Mouse (Mus musculus) erythroblast, embryonic 14.5 days (primary cell): Measurements from ENCODE around the gene Olfr588-ps1. TPM values are rescaled to one million over a fixed set of nuclear protein-coding genes. Genes with fewer than 3 reads are reported as not detected.
"Not testable (repeated sequence)": the region's sequence is repeated elsewhere in the genome, so short reads cannot be mapped to it uniquely, and the experiment has no call there.

Source experiments
- H3K27me3 ChIP-seq: 2 replicates; pipeline ENCODE4 v1.6.1; 2012; ENCODE audit warnings: inconsistent platforms; ENCODE audit not compliant: control insufficient read depth
- H3K36me3 ChIP-seq: 2 replicates; pipeline ENCODE4 v1.6.1; 2012; ENCODE audit warnings: mild to moderate bottlenecking, inconsistent platforms; ENCODE audit not compliant: control insufficient read depth
- H3K4me1 ChIP-seq: 2 replicates; pipeline ENCODE4 v1.6.1; 2012; ENCODE audit warnings: inconsistent platforms; ENCODE audit not compliant: control insufficient read depth
- H3K4me3 ChIP-seq: replicated peaks from 2 replicates; pipeline ENCODE3; 2012; ENCODE audit warnings: moderate library complexity, mild to moderate bottlenecking, inconsistent platforms
- H3K9me3 ChIP-seq: 2 replicates; pipeline ENCODE4 v1.6.1; 2012; ENCODE audit warnings: low read length, inconsistent platforms, mixed read lengths; ENCODE audit not compliant: control insufficient read depth
- GATA1 ChIP-seq: IDR thresholded peaks from 2 replicates; pipeline ENCODE4 v1.6.1; 2012; ENCODE audit warnings: low read length, inconsistent platforms, mixed read lengths
- TAL1 ChIP-seq: IDR thresholded peaks from 3 replicates; pipeline ENCODE4 v1.6.1; 2012; ENCODE audit warnings: low read length, inconsistent platforms, mixed read lengths
- polyA plus RNA-seq: library from polyadenylated mRNA; stranded (reverse); fragments of >175 nt; gene quantifications from 2 replicates; pipeline ENCODE4 v1.2.3, GENCODE M21; 2012

Olfr588-ps1 gene
- polyA plus RNA-seq = not detected in 2 replicates

GRCm38 (mm10) chr7:103140579-103140978, at the start of gene Olfr588-ps1:
Gene Olfr588-ps1 (plus strand): TSS chr7:103140879.
- Histone ChIP-seq H3K9me3 (peaks cover 6% of the 10 kb centered on the region; the same call in 1 of the 2 replicates), H3K36me3 (no peaks in the 10 kb centered on the region), H3K27me3 (no peaks in the 10 kb centered on the region), H3K4me3 (no peak within 1 kb of the TSS), H3K4me1 (no peaks in the 10 kb centered on the region)
- TF ChIP-seq TAL1 = no peak
- TF ChIP-seq GATA1 = no peak

- TF ChIP-seq TAL1 = no peak
- TF ChIP-seq GATA1 = no peak
- Histone ChIP-seq H3K4me1 (no peaks in the 10 kb centered on the region), H3K9me3 (no peaks in the 10 kb centered on the region), H3K4me3 (no peak within 1 kb of the TSS), H3K36me3 (no peaks in the 10 kb centered on the region), H3K27me3 (no peaks in the 10 kb centered on the region)
Measured at GRCm38 (mm10) chr7:103097420-103097819, 43.3 kb upstream of the Olfr588-ps1 start, which contains the start of gene Olfr585. Gene Olfr585 (plus strand): TSS chr7:103097720.

GRCm38 (mm10) chr7:103119406-103119805, 21.3 kb upstream of the Olfr588-ps1 start:
- H3K9me3 ChIP-seq = no peaks in the 10 kb centered on the region
- no peaks in the 10 kb centered on the region for H3K36me3 ChIP-seq
- H3K4me1 ChIP-seq = no peaks in the 10 kb centered on the region
- no peak for TF ChIP-seq GATA1
- TF ChIP-seq TAL1 = no peak
- no peaks in the 10 kb centered on the region for H3K27me3 ChIP-seq
- no peak overlapping the region for H3K4me3 ChIP-seq

GRCm38 (mm10) chr7:103125538-103125937, 15.1 kb upstream of the Olfr588-ps1 start, which contains the start of gene Olfr586:
Gene Olfr586 (minus strand): TSS chr7:103125638.
- Histone ChIP-seq H3K4me3 (no peak within 1 kb of the TSS), H3K4me1 (no peaks in the 10 kb centered on the region), H3K9me3 (no peaks in the 10 kb centered on the region), H3K27me3 (no peaks in the 10 kb centered on the region), H3K36me3 (no peaks in the 10 kb centered on the region)
- TF ChIP-seq TAL1 (no peak), GATA1 (no peak)

GRCm38 (mm10) chr7:103156256-103156655, 15.6 kb downstream of the Olfr588-ps1 start, which contains the start of gene Olfr589:
Gene Olfr589 (minus strand): TSS chr7:103156356.
- Histone ChIP-seq H3K4me3 (no peak within 1 kb of the TSS), H3K36me3 (no peaks in the 10 kb centered on the region), H3K27me3 (no peaks in the 10 kb centered on the region), H3K4me1 (no peaks in the 10 kb centered on the region), H3K9me3 (no peaks in the 10 kb centered on the region)
- TF ChIP-seq GATA1 (no peak), TAL1 (no peak)

GRCm38 (mm10) chr7:103169697-103170096, 29.0 kb downstream of the Olfr588-ps1 start:
- no peaks in the 10 kb centered on the region for H3K36me3 ChIP-seq
- TF ChIP-seq GATA1 (no peak), TAL1 (no peak)

GRCm38 (mm10) chr7:103178240-103178639, 37.6 kb downstream of the Olfr588-ps1 start, which contains the start of gene Olfr591:
Gene Olfr591 (minus strand): TSS chr7:103178340.
- H3K9me3 ChIP-seq = no peaks in the 10 kb centered on the region; the same call in 1 of the 2 replicates
- H3K4me3 ChIP-seq = no peak within 1 kb of the TSS
- TF ChIP-seq TAL1 (no peak), GATA1 (no peak)
- no peaks in the 10 kb centered on the region for H3K27me3 ChIP-seq
- no peaks in the 10 kb centered on the region for H3K4me1 ChIP-seq
- no peaks in the 10 kb centered on the region for H3K36me3 ChIP-seq

More at GRCm38 (mm10) chr7:103169697-103170096, 29.0 kb downstream of the Olfr588-ps1 start:
- no peaks in the 10 kb centered on the region for H3K4me1 ChIP-seq
- no peaks in the 10 kb centered on the region for H3K27me3 ChIP-seq
- H3K9me3 ChIP-seq = no peaks in the 10 kb centered on the region
- no peak overlapping the region for H3K4me3 ChIP-seq

GRCm38 (mm10) chr7:103184503-103184902, 43.8 kb downstream of the Olfr588-ps1 start, which contains the start of gene Olfr592:
Gene Olfr592 (plus strand): TSS chr7:103184803.
- H3K9me3 ChIP-seq, H3K27me3 ChIP-seq, H3K36me3 ChIP-seq, H3K4me1 ChIP-seq, H3K4me3 ChIP-seq: not testable (repeated sequence)

Other genes starting within 250 kb of the Olfr588-ps1 start
- not detected in 2 replicates for gene Olfr569, start 250.0 kb upstream of the Olfr588-ps1 start, polyA plus RNA-seq
- not detected in 2 replicates for gene Olfr570, start 246.3 kb upstream of the Olfr588-ps1 start, polyA plus RNA-seq
- not detected in 2 replicates for gene Olfr571, start 223.3 kb upstream of the Olfr588-ps1 start, polyA plus RNA-seq
- gene Olfr572, start 216.5 kb upstream of the Olfr588-ps1 start, polyA plus RNA-seq = not detected in 2 replicates
- gene Olfr573-ps1, start 198.3 kb upstream of the Olfr588-ps1 start, polyA plus RNA-seq = not detected in 2 replicates
- gene Olfr574, start 192.4 kb upstream of the Olfr588-ps1 start, polyA plus RNA-seq = not detected in 2 replicates
- not detected in 2 replicates for gene Olfr575, start 182.1 kb upstream of the Olfr588-ps1 start, polyA plus RNA-seq
- not detected in 2 replicates for gene Olfr576, start 178.2 kb upstream of the Olfr588-ps1 start, polyA plus RNA-seq
- gene Olfr577, start 164.9 kb upstream of the Olfr588-ps1 start, polyA plus RNA-seq = not detected in 2 replicates
- gene Olfr578, start 151.6 kb upstream of the Olfr588-ps1 start, polyA plus RNA-seq = not detected in 2 replicates
- gene Olfr582, start 102.9 kb upstream of the Olfr588-ps1 start, polyA plus RNA-seq = 0.03 TPM in 1 of 2 replicates, not detected in the other
- not detected in 2 replicates for gene Olfr583, start 89.6 kb upstream of the Olfr588-ps1 start, polyA plus RNA-seq
- not detected in 2 replicates for gene Olfr584, start 59.0 kb upstream of the Olfr588-ps1 start, polyA plus RNA-seq
- gene Olfr585, start 43.2 kb upstream of the Olfr588-ps1 start, polyA plus RNA-seq = not detected in 2 replicates
- gene Olfr586, start 15.2 kb upstream of the Olfr588-ps1 start, polyA plus RNA-seq = 0.01 TPM in 1 of 2 replicates, not detected in the other
- gene Olfr589, start 15.5 kb downstream of the Olfr588-ps1 start, polyA plus RNA-seq = not detected in 2 replicates
- not detected in 2 replicates for gene Olfr591, start 37.5 kb downstream of the Olfr588-ps1 start, polyA plus RNA-seq
- gene Olfr592, start 43.9 kb downstream of the Olfr588-ps1 start, polyA plus RNA-seq = not detected in 2 replicates
- gene Olfr593, start 71.0 kb downstream of the Olfr588-ps1 start, polyA plus RNA-seq = not detected in 2 replicates
- 0.02 TPM in 1 of 2 replicates, not detected in the other for gene Olfr594, start 76.1 kb downstream of the Olfr588-ps1 start, polyA plus RNA-seq
- gene Usp17ld, start 111.6 kb downstream of the Olfr588-ps1 start, polyA plus RNA-seq = not detected in 2 replicates
- not detected in 2 replicates for gene Olfr596, start 164.8 kb downstream of the Olfr588-ps1 start, polyA plus RNA-seq
- gene Olfr597, start 175.4 kb downstream of the Olfr588-ps1 start, polyA plus RNA-seq = not detected in 2 replicates
- 0.04 TPM in 1 of 2 replicates, not detected in the other for gene Olfr598, start 182.7 kb downstream of the Olfr588-ps1 start, polyA plus RNA-seq
- gene Olfr599, start 195.0 kb downstream of the Olfr588-ps1 start, polyA plus RNA-seq = not detected in 2 replicates
- gene Olfr600, start 208.8 kb downstream of the Olfr588-ps1 start, polyA plus RNA-seq = not detected in 2 replicates
- not detected in 2 replicates for gene Olfr601, start 221.8 kb downstream of the Olfr588-ps1 start, polyA plus RNA-seq
- not detected in 2 replicates for gene Olfr603, start 245.3 kb downstream of the Olfr588-ps1 start, polyA plus RNA-seq